Mouse (Mus musculus) heart, embryonic 14.5 days (tissue): ENCODE data around the gene Clec1a. TPM values are rescaled to one million over a fixed set of nuclear protein-coding genes. Genes with fewer than 3 reads are reported as not detected.
A peak's percentile ranks its signal among the peaks of the same experiment; 100 is the strongest.
"Not testable (repeated sequence)": the region's sequence is repeated elsewhere in the genome, so short reads cannot be mapped to it uniquely, and the experiment has no call there.

Experiments
- ATAC-seq: fragments of 200-750 bp; cut with Nextera tagmentation; 2 replicates; pipeline ENCODE4 v1.8.0; 2017; ENCODE audit warnings: low read depth, moderate TSS enrichment; ENCODE audit not compliant: insufficient number of reproducible peaks, insufficient read depth, low FRiP score
- H3K27ac ChIP-seq, 2 experiments: fragments of 200-500 bp in 1 of 2; fragments of 300-500 bp in 1 of 2; sonication (generic) in 1 of 2; replicated peaks in 1 of 2; 2 replicates each; pipeline ENCODE4 v1.5.1; 2012 to 2014; ENCODE audit warnings: low read depth in 2 of 2, low read length in 2 of 2, control low read depth in 1 of 2, mild to moderate bottlenecking in 1 of 2, mixed read lengths in 1 of 2; ENCODE audit not compliant: control insufficient read depth in 1 of 2, insufficient read depth in 1 of 2
- H3K27me3 ChIP-seq: fragments of 300-500 bp; sonication (generic); 2 replicates; pipeline ENCODE4 v1.6.1; 2014; ENCODE audit warnings: mild to moderate bottlenecking, low read length, control low read depth; ENCODE audit not compliant: control insufficient read depth, insufficient read depth
- H3K36me3 ChIP-seq: fragments of 300-500 bp; sonication (generic); 2 replicates; pipeline ENCODE4 v1.6.1; 2014; ENCODE audit warnings: mild to moderate bottlenecking, control low read depth, low read length, mixed read lengths; ENCODE audit not compliant: control insufficient read depth, insufficient read depth
- H3K4me1 ChIP-seq, 2 experiments: fragments of 200-500 bp in 1 of 2; fragments of 300-500 bp in 1 of 2; sonication (generic) in 1 of 2; 2 replicates each; pipeline ENCODE4 v1.6.1; 2012 to 2014; ENCODE audit warnings: low read length in 2 of 2, control low read depth in 1 of 2, mixed read lengths in 1 of 2; ENCODE audit not compliant: control insufficient read depth in 2 of 2, insufficient read depth in 2 of 2
- H3K4me2 ChIP-seq: fragments of 300-500 bp; sonication (generic); 2 replicates; pipeline ENCODE4 v1.6.1; 2014; ENCODE audit warnings: mild to moderate bottlenecking, low read length
- H3K4me3 ChIP-seq, 2 experiments: fragments of 200-500 bp in 1 of 2; fragments of 300-500 bp in 1 of 2; sonication (generic) in 1 of 2; 2 replicates each; pipeline ENCODE4 v1.5.1; 2012 to 2014; ENCODE audit warnings: low read length in 2 of 2, mild to moderate bottlenecking in 2 of 2, control low read depth in 1 of 2, low read depth in 1 of 2, moderate library complexity in 1 of 2; ENCODE audit not compliant: control insufficient read depth in 1 of 2, insufficient read depth in 1 of 2
- H3K9ac ChIP-seq: fragments of 300-500 bp; sonication (generic); 2 replicates; pipeline ENCODE4 v1.6.1; 2014; ENCODE audit warnings: mild to moderate bottlenecking, low read length
- H3K9me3 ChIP-seq: fragments of 300-500 bp; sonication (generic); 2 replicates; pipeline ENCODE4 v1.6.1; 2016; ENCODE audit warnings: low read length, control low read depth; ENCODE audit not compliant: control insufficient read depth
- WGBS: fragments of 180-500 bp; shearing (Covaris S2); extraction: QIAGEN DNeasy Blood & Tissue Kit; methylation state at CpG from one replicate; pipeline ENCODE4 v1.1.7; 2014; 5-methylcytosine and 5-hydroxymethylcytosine counted together
- polyA plus RNA-seq: library from polyadenylated mRNA; unstranded; fragments of >200 nt; fragmentation: Nextera tagmentation; extraction: Ambion mirVana; gene quantifications from 2 replicates; pipeline ENCODE4 v1.2.1, GENCODE M21; 2014

Gene Clec1a
- 3.9 and 6.4 TPM in 2 replicates for polyA plus RNA-seq

DNA sequence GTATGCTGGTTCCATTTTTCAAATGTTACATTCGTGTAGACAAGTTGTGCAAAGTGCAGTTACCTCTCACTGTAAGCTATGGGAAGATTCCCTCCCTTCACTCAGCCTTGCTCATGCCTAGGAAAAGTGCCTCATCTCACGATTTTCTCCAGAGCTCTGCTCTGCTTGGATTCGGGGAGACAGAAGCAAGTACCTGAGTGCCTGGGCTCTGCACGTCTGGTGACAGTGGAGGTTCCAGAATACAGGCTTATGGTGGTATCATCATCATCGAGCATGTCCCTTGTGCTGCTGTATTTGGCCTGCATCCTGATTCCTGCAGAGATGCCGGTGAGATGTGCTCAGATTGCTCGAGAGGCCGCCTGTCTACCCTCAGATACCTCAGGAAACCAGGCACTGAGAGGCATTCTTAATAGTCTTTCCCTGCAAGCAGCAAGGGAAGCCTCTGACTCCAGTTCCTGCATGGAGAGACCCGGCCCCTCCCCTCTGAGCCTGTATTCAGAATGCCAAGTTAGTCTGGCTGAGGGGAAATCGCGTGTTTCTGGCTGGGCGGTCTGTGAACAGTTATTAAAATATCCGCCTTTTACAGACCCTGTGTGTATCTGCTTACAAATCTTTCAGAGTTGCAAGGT lies at the start of gene Clec1a:
TSS of gene Clec1a (minus strand) at position 590 of the 629 bp plus-strand sequence.
- Histone ChIP-seq H3K4me1 (no peaks in the 10 kb centered on the region), H3K27ac (peak within 1 kb of the TSS; percentile 39 to 52; a peak in 2 of 4 replicates), H3K9ac (peak within 1 kb of the TSS; percentile 14; the same call in 1 of the 2 replicates), H3K9me3 (no peaks in the 10 kb centered on the region), H3K36me3 (no peaks in the 10 kb centered on the region), H3K4me3 (peak within 1 kb of the TSS; percentile 2 to 23; a peak in 2 of 4 replicates), H3K27me3 (no peaks in the 10 kb centered on the region), H3K4me2 (peak within 1 kb of the TSS; percentile 37)
- no peak; the same call in 1 of the 2 replicates for ATAC-seq
- 48% methylated on average over 13 of the region's 13 CpGs for WGBS

GRCm38 (mm10) chr6:129499516-129499915 lies 47.7 kb upstream of the Clec1a start:
- not testable (repeated sequence) for H3K4me1 ChIP-seq, H3K27ac ChIP-seq, H3K27me3 ChIP-seq, H3K9ac ChIP-seq, H3K4me2 ChIP-seq, ATAC-seq, H3K9me3 ChIP-seq, H3K36me3 ChIP-seq, H3K4me3 ChIP-seq
- 81% methylated on average over 1 of the region's 1 CpGs for WGBS

GRCm38 (mm10) chr6:129497345-129498218 lies 45.8 kb upstream of the Clec1a start:
- Histone ChIP-seq H3K4me1 (no peaks in the 10 kb centered on the region), H3K9ac (no peak overlapping the region), H3K4me3 (no peak overlapping the region), H3K27me3 (no peaks in the 10 kb centered on the region), H3K4me2 (no peak overlapping the region), H3K36me3 (no peaks in the 10 kb centered on the region), H3K9me3 (no peaks in the 10 kb centered on the region), H3K27ac (no peak overlapping the region)
- 85% methylated on average over 3 of the region's 3 CpGs for WGBS
- no peak for ATAC-seq

DNA sequence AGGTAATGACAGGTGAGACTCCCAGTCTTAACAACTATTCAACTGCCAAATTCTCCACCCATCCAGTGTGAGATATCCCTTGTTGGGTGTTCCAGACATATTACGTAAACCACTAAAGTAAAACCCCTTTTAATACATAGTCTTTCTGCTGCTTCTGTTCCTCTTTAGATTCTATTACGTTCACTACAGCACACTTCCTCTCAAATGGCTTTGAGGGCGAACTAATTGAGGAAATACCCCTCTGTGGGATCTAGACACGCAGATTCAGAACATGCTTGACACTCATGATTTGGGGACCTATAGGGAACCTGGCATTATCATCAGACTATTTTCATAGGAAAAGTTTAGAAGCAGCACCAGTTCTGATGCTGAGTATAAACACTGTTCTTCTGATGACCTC lies 43.1 kb upstream of the Clec1a start:
- H3K9me3 ChIP-seq = no peaks in the 10 kb centered on the region
- WGBS = 63% methylated on average over 4 of the region's 4 CpGs
- no peak overlapping the region for H3K4me2 ChIP-seq
- H3K4me1 ChIP-seq = no peaks in the 10 kb centered on the region
- no peak overlapping the region for H3K9ac ChIP-seq
- no peak for ATAC-seq
- H3K36me3 ChIP-seq = no peaks in the 10 kb centered on the region
- H3K27ac ChIP-seq = no peak overlapping the region
- no peaks in the 10 kb centered on the region for H3K27me3 ChIP-seq
- no peak overlapping the region for H3K4me3 ChIP-seq

DNA sequence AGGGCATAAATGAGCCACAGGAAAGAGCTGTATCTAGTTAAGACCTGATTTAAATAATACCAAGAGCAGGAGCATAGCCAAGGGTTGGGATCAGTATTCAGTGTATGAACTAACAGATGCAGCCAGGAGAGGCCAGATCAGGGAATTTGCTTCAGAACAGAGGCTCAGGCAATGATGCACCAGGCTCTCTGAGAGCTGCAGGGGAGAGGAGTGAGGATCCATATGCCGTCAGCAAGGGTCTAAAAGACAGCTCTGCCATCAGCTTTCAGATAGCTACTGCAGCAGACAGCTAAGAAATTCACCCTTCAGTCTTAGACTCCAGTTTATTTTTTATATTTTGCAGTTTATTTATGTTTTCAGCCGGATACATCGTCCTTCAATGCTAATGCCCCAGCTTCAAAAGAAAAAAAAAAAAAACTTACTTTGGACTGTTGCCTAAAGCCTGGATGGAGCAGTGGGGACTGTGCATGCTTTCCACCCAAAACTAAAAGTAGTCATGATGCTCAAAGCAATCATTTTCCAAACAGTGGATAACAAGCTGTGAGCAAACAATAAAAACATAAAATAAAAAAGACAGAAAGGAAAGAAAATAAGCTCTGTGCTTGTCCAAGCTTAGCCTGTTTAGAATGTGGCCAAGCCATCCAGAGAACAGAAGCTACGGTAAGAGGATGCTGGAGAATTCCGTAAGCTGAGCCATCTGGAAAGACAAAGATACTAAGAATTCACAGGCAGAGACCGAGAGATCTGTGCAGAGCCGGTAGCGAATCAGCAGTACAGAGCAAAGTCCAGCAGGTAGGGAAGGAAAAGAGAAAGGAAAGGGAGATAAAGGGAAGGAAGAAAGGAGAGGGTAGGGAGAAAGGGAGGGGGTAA lies 28.5 kb upstream of the Clec1a start:
- WGBS = 63% methylated on average over 8 of the region's 8 CpGs

GRCm38 (mm10) chr6:129476404-129477126 lies 24.8 kb upstream of the Clec1a start:
- Histone ChIP-seq H3K27me3 (no peaks in the 10 kb centered on the region), H3K27ac (no peak overlapping the region), H3K9ac (no peak overlapping the region), H3K4me2 (no peak overlapping the region), H3K4me3 (no peak overlapping the region), H3K36me3 (no peaks in the 10 kb centered on the region), H3K4me1 (no peaks in the 10 kb centered on the region; a peak in 1 of 4 replicates), H3K9me3 (no peaks in the 10 kb centered on the region)
- no peak for ATAC-seq
- 24% methylated on average over 13 of the region's 13 CpGs for WGBS

More for the DNA sequence above, 28.5 kb upstream of the Clec1a start:
- Histone ChIP-seq H3K4me1 (no peaks in the 10 kb centered on the region; a peak in 1 of 4 replicates), H3K27me3 (no peaks in the 10 kb centered on the region), H3K9ac (no peak overlapping the region), H3K27ac (no peak overlapping the region), H3K4me3 (no peak overlapping the region), H3K4me2 (no peak overlapping the region), H3K9me3 (no peaks in the 10 kb centered on the region), H3K36me3 (no peaks in the 10 kb centered on the region)
- no peak for ATAC-seq

DNA sequence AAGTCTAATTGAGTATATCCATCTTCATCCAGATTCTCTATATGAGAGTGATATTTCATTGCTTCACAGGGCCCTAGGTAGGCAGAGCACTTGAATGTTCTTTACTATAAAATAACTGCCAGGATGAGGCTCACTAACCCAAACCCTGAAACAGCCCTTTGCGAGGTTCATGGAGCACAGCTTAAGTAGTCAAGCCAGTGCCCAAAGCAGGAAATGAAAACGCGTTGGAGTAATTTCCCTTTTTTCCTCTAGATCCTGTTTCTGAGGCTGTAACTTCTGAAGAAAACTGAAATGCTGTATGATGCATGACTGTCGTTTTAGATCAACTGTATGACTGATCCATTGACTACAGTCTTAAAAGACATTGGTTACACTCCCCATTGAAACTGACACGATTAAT lies 20.8 kb upstream of the Clec1a start:
- ATAC-seq = no peak
- Histone ChIP-seq H3K9me3 (no peaks in the 10 kb centered on the region), H3K9ac (no peak overlapping the region), H3K27me3 (no peaks in the 10 kb centered on the region), H3K36me3 (no peaks in the 10 kb centered on the region), H3K4me1 (no peaks in the 10 kb centered on the region; a peak in 1 of 4 replicates), H3K4me2 (no peak overlapping the region), H3K4me3 (no peak overlapping the region), H3K27ac (no peak overlapping the region)
- WGBS = 72% methylated on average over 5 of the region's 5 CpGs
